Mouse (Mus musculus): ENCODE results near the gene Iqgap3. TPM values are rescaled to one million over a fixed set of nuclear protein-coding genes. Genes with fewer than 3 reads are reported as not detected.

Gene Iqgap3
- total RNA-seq, 2 experiments from 2014 or later = 6.5 to 6.8 TPM

Other genes starting within 250 kb of the Iqgap3 start
- not detected in 2 replicates for gene Sh2d2a, start 235.2 kb upstream of the Iqgap3 start, total RNA-seq (2015; ENCODE audit: low replicate concordance)
- gene Sh2d2a, start 235.2 kb upstream of the Iqgap3 start, total RNA-seq (2017; ENCODE audit: low replicate concordance) = not detected in 2 replicates
- gene Prcc, start 196.4 kb upstream of the Iqgap3 start, total RNA-seq (2015; ENCODE audit: low replicate concordance) = 13.2 and 14.8 TPM in 2 replicates
- gene Prcc, start 196.4 kb upstream of the Iqgap3 start, total RNA-seq (2017; ENCODE audit: low replicate concordance) = 17.4 and 17.8 TPM in 2 replicates
- gene Hdgf, start 175.7 kb upstream of the Iqgap3 start, total RNA-seq (2015; ENCODE audit: low replicate concordance) = 99.5 and 116 TPM in 2 replicates
- 131 and 168 TPM in 2 replicates for gene Hdgf, start 175.7 kb upstream of the Iqgap3 start, total RNA-seq (2017; ENCODE audit: low replicate concordance)
- gene Mrpl24, start 162.5 kb upstream of the Iqgap3 start, total RNA-seq (2015; ENCODE audit: low replicate concordance) = 24.0 and 39.1 TPM in 2 replicates
- 16.0 and 23.0 TPM in 2 replicates for gene Mrpl24, start 162.5 kb upstream of the Iqgap3 start, total RNA-seq (2017; ENCODE audit: low replicate concordance)
- gene Isg20l2, start 151.7 kb upstream of the Iqgap3 start, total RNA-seq (2015; ENCODE audit: low replicate concordance) = 8.6 and 10.7 TPM in 2 replicates
- gene Isg20l2, start 151.7 kb upstream of the Iqgap3 start, total RNA-seq (2017; ENCODE audit: low replicate concordance) = 5.6 and 11.6 TPM in 2 replicates
- gene Rrnad1, start 151.3 kb upstream of the Iqgap3 start, total RNA-seq (2015; ENCODE audit: low replicate concordance) = 0.58 and 1.7 TPM in 2 replicates
- 2.4 and 3.2 TPM in 2 replicates for gene Rrnad1, start 151.3 kb upstream of the Iqgap3 start, total RNA-seq (2017; ENCODE audit: low replicate concordance)
- not detected in 2 replicates for gene Crabp2, start 133.3 kb upstream of the Iqgap3 start, total RNA-seq (2015; ENCODE audit: low replicate concordance)
- not detected in 2 replicates for gene Crabp2, start 133.3 kb upstream of the Iqgap3 start, total RNA-seq (2017; ENCODE audit: low replicate concordance)
- not detected in 2 replicates for gene Nes, start 110.9 kb upstream of the Iqgap3 start, total RNA-seq (2015; ENCODE audit: low replicate concordance)
- 0.42 TPM in 1 of 2 replicates, not detected in the other for gene Nes, start 110.9 kb upstream of the Iqgap3 start, total RNA-seq (2017; ENCODE audit: low replicate concordance)
- gene Bcan, start 81.7 kb upstream of the Iqgap3 start, total RNA-seq (2015; ENCODE audit: low replicate concordance) = not detected in 2 replicates
- not detected in 2 replicates for gene Bcan, start 81.7 kb upstream of the Iqgap3 start, total RNA-seq (2017; ENCODE audit: low replicate concordance)
- not detected in 2 replicates for gene Hapln2, start 54.4 kb upstream of the Iqgap3 start, total RNA-seq (2015; ENCODE audit: low replicate concordance)
- gene Hapln2, start 54.4 kb upstream of the Iqgap3 start, total RNA-seq (2017; ENCODE audit: low replicate concordance) = not detected in 2 replicates
- 2.9 and 4.6 TPM in 2 replicates for gene Gpatch4, start 38.9 kb upstream of the Iqgap3 start, total RNA-seq (2015; ENCODE audit: low replicate concordance)
- gene Gpatch4, start 38.9 kb upstream of the Iqgap3 start, total RNA-seq (2017; ENCODE audit: low replicate concordance) = 4.7 and 7.2 TPM in 2 replicates
- 8.8 and 14.2 TPM in 2 replicates for gene Naxe, start 23.5 kb upstream of the Iqgap3 start, total RNA-seq (2015; ENCODE audit: low replicate concordance)
- 5.0 and 6.0 TPM in 2 replicates for gene Naxe, start 23.5 kb upstream of the Iqgap3 start, total RNA-seq (2017; ENCODE audit: low replicate concordance)
- gene Ttc24, start 3.7 kb upstream of the Iqgap3 start, total RNA-seq (2015; ENCODE audit: low replicate concordance) = not detected in 2 replicates
- not detected in 2 replicates for gene Ttc24, start 3.7 kb upstream of the Iqgap3 start, total RNA-seq (2017; ENCODE audit: low replicate concordance)
- 38.2 and 38.7 TPM in 2 replicates for gene Mef2d, start 60.4 kb downstream of the Iqgap3 start, total RNA-seq (2015; ENCODE audit: low replicate concordance)
- gene Mef2d, start 60.4 kb downstream of the Iqgap3 start, total RNA-seq (2017; ENCODE audit: low replicate concordance) = 11.3 and 19.8 TPM in 2 replicates
- not detected in 2 replicates for gene Rhbg, start 172.7 kb downstream of the Iqgap3 start, total RNA-seq (2015; ENCODE audit: low replicate concordance)
- not detected in 2 replicates for gene Rhbg, start 172.7 kb downstream of the Iqgap3 start, total RNA-seq (2017; ENCODE audit: low replicate concordance)
- gene Gm38392, start 205.2 kb downstream of the Iqgap3 start, total RNA-seq (2015; ENCODE audit: low replicate concordance) = not detected in 2 replicates
- gene Gm38392, start 205.2 kb downstream of the Iqgap3 start, total RNA-seq (2017; ENCODE audit: low replicate concordance) = not detected in 2 replicates
- 5.0 TPM in 1 of 2 replicates, not detected in the other for gene Tsacc, start 215.0 kb downstream of the Iqgap3 start, total RNA-seq (2015; ENCODE audit: low replicate concordance)
- not detected in 2 replicates for gene Tsacc, start 215.0 kb downstream of the Iqgap3 start, total RNA-seq (2017; ENCODE audit: low replicate concordance)
- gene Cct3, start 215.1 kb downstream of the Iqgap3 start, total RNA-seq (2015; ENCODE audit: low replicate concordance) = 97.4 and 178 TPM in 2 replicates
- 48.6 and 66.1 TPM in 2 replicates for gene Cct3, start 215.1 kb downstream of the Iqgap3 start, total RNA-seq (2017; ENCODE audit: low replicate concordance)
- gene Glmp, start 243.1 kb downstream of the Iqgap3 start, total RNA-seq (2015; ENCODE audit: low replicate concordance) = 11.1 and 58.3 TPM in 2 replicates
- gene Glmp, start 243.1 kb downstream of the Iqgap3 start, total RNA-seq (2017; ENCODE audit: low replicate concordance) = 5.9 and 13.1 TPM in 2 replicates

Data from erythroblast, adult 5-6 weeks (primary cell).